Mouse (Mus musculus): ENCODE results near the gene Ripk1. TPM values are rescaled to one million over a fixed set of nuclear protein-coding genes. Genes with fewer than 3 reads are reported as not detected.
A peak's percentile ranks its signal among the peaks of the same experiment; 100 is the strongest.

Gene Ripk1
- polyA plus RNA-seq, 1 experiment from 2014 or later = 4.7 TPM

DNA sequence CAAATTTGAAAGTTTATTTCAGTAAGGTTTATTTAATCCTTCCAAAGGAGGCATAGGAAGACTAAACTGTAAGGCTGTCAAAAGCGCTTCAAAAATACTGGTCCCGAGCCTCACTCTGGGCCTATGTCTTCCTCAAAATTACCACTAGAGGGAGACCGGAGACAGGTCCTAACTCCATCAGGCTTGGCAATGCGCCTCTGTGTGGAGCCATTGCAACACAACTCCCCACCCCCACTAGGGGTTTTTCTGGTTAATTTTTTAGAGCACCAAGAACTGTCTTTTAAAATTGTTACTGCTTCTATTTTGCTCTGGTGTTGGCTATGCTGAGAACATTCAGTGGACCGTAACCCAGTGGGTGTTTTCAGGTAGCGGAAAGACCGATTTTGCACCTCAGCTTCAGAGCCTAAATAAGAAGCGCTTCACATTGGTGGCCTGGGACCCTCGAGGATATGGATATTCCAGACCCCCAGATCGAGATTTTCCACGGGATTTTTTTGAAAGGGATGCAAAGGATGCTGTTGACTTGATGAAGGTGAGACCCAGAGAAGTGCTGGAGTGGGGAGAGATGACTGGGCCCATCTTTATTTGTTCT, 44.4 kb downstream of the Ripk1 start:
- Histone ChIP-seq H3K27ac (replicated peaks; ENCODE audit: low read depth, low read length) (no peak overlapping the region), H3K4me3 (replicated peaks; ENCODE audit: low read depth, low read length) (no peak overlapping the region), H3K36me3 (ENCODE audit: control insufficient read depth, insufficient read depth, low read length) (peaks cover 16% of the 10 kb centered on the region), H3K9me3 (ENCODE audit: control insufficient read depth, low read length) (no peaks in the 10 kb centered on the region), H3K4me1 (ENCODE audit: control insufficient read depth, insufficient read depth, low read length) (no peaks in the 10 kb centered on the region), H3K9ac (replicated peaks; ENCODE audit: low read length) (no peak overlapping the region), H3K4me2 (ENCODE audit: low read length) (no peak overlapping the region), H3K27me3 (ENCODE audit: control insufficient read depth, insufficient read depth, low read length) (no peaks in the 10 kb centered on the region)
- DNase-seq (peak; percentile 93), ATAC-seq (ENCODE audit: low FRiP score, low TSS enrichment) (peak; percentile 92)
- WGBS = 39% methylated on average over 11 of the region's 11 CpGs

GRCm38 (mm10) chr13:34047526-34047925, 45.4 kb downstream of the Ripk1 start:
- H3K4me3 ChIP-seq (replicated peaks; ENCODE audit: low read depth, low read length) = no peak overlapping the region

DNA sequence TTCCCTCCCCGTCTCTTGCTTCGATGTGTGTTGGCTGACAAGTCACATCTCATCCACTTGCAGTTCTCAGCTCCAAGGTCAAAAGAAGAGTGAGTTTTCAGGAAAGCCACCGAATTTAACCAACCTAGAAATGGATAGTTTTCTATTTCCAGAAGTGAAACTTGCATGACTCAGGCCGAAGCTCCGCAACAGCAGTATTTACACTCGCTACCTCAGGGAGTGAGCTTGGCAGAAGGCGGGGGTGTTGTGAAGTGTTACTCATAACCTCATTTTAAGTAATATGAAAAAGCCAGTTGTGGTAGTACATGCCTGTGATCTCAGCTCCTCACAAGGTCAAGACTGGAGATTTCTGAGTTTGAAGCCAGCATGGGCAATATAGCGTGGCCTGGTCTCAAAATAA, 48.3 kb downstream of the Ripk1 start:
- WGBS = 99% methylated on average over 8 of the region's 8 CpGs
- Histone ChIP-seq H3K27me3 (ENCODE audit: control insufficient read depth, insufficient read depth, low read length) (no peaks in the 10 kb centered on the region), H3K36me3 (ENCODE audit: control insufficient read depth, insufficient read depth, low read length) (peaks cover 30% of the 10 kb centered on the region), H3K4me1 (ENCODE audit: control insufficient read depth, insufficient read depth, low read length) (no peaks in the 10 kb centered on the region), H3K9ac (replicated peaks; ENCODE audit: low read length) (no peak overlapping the region), H3K4me2 (ENCODE audit: low read length) (no peak overlapping the region), H3K4me3 (replicated peaks; ENCODE audit: low read depth, low read length) (no peak overlapping the region), H3K9me3 (ENCODE audit: control insufficient read depth, low read length) (no peaks in the 10 kb centered on the region), H3K27ac (replicated peaks; ENCODE audit: low read depth, low read length) (no peak overlapping the region)
- DNase-seq (no peak), ATAC-seq (ENCODE audit: low FRiP score, low TSS enrichment) (no peak)

More at GRCm38 (mm10) chr13:34047526-34047925, 45.4 kb downstream of the Ripk1 start:
- Histone ChIP-seq H3K4me2 (ENCODE audit: low read length) (no peak overlapping the region), H3K36me3 (ENCODE audit: control insufficient read depth, insufficient read depth, low read length) (peaks cover 20% of the 10 kb centered on the region), H3K9me3 (ENCODE audit: control insufficient read depth, low read length) (no peaks in the 10 kb centered on the region), H3K27me3 (ENCODE audit: control insufficient read depth, insufficient read depth, low read length) (no peaks in the 10 kb centered on the region), H3K27ac (replicated peaks; ENCODE audit: low read depth, low read length) (no peak overlapping the region), H3K4me1 (ENCODE audit: control insufficient read depth, insufficient read depth, low read length) (no peaks in the 10 kb centered on the region), H3K9ac (replicated peaks; ENCODE audit: low read length) (no peak overlapping the region)
- 57% methylated on average over 3 of the region's 3 CpGs for WGBS
- DNase-seq = no peak
- no peak for ATAC-seq (ENCODE audit: low FRiP score, low TSS enrichment)

GRCm38 (mm10) chr13:34051692-34052091, 49.5 kb downstream of the Ripk1 start:
- Histone ChIP-seq H3K4me2 (ENCODE audit: low read length) (no peak overlapping the region), H3K27me3 (ENCODE audit: control insufficient read depth, insufficient read depth, low read length) (no peaks in the 10 kb centered on the region), H3K9ac (replicated peaks; ENCODE audit: low read length) (no peak overlapping the region), H3K4me3 (replicated peaks; ENCODE audit: low read depth, low read length) (no peak overlapping the region), H3K4me1 (ENCODE audit: control insufficient read depth, insufficient read depth, low read length) (no peaks in the 10 kb centered on the region), H3K9me3 (ENCODE audit: control insufficient read depth, low read length) (no peaks in the 10 kb centered on the region), H3K36me3 (ENCODE audit: control insufficient read depth, insufficient read depth, low read length) (peaks cover 35% of the 10 kb centered on the region), H3K27ac (replicated peaks; ENCODE audit: low read depth, low read length) (no peak overlapping the region)
- DNase-seq (no peak), ATAC-seq (ENCODE audit: low FRiP score, low TSS enrichment) (no peak)
- WGBS = 97% methylated on average over 3 of the region's 3 CpGs

- Histone ChIP-seq H3K4me1 (ENCODE audit: control insufficient read depth, insufficient read depth, low read length) (no peaks in the 10 kb centered on the region), H3K4me3 (replicated peaks; ENCODE audit: low read depth, low read length) (no peak overlapping the region), H3K4me2 (ENCODE audit: low read length) (no peak overlapping the region), H3K9me3 (ENCODE audit: control insufficient read depth, low read length) (no peaks in the 10 kb centered on the region), H3K9ac (replicated peaks; ENCODE audit: low read length) (no peak overlapping the region), H3K27ac (replicated peaks; ENCODE audit: low read depth, low read length) (no peak overlapping the region), H3K27me3 (ENCODE audit: control insufficient read depth, insufficient read depth, low read length) (no peaks in the 10 kb centered on the region), H3K36me3 (ENCODE audit: control insufficient read depth, insufficient read depth, low read length) (peaks cover 32% of the 10 kb centered on the region)
- no peak for DNase-seq
- 77% methylated on average over 13 of the region's 13 CpGs for WGBS
- no peak for ATAC-seq (ENCODE audit: low FRiP score, low TSS enrichment)
Observed at GRCm38 (mm10) chr13:34053673-34054282, 51.6 kb downstream of the Ripk1 start.

DNA sequence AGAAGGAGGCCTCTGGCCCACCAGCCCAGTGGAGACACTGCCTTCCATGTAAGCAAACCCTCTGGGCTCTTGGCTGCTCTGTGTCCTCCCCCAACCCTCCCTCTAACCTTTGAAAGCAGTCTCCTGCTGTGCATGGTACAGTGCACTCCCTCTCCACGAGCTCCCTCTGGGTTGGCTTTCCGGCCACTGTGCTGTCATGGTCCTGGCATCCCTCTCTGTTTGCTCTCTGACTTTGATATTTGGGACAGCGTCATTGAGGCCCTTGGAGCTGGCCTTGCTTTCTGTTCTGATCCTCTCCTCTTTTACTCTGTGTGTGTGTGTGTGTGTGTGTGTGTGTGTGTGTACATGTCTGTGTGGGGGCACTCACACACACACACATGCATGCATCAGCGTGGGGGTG, 52.2 kb downstream of the Ripk1 start:
- no peak overlapping the region for H3K4me3 ChIP-seq (replicated peaks; ENCODE audit: low read depth, low read length)
- peaks cover 32% of the 10 kb centered on the region for H3K36me3 ChIP-seq (ENCODE audit: control insufficient read depth, insufficient read depth, low read length)
- no peak for DNase-seq
- H3K4me2 ChIP-seq (ENCODE audit: low read length) = no peak overlapping the region
- H3K27me3 ChIP-seq (ENCODE audit: control insufficient read depth, insufficient read depth, low read length) = no peaks in the 10 kb centered on the region
- 61% methylated on average over 4 of the region's 4 CpGs for WGBS
- no peak for ATAC-seq (ENCODE audit: low FRiP score, low TSS enrichment)
- H3K9ac ChIP-seq (replicated peaks; ENCODE audit: low read length) = no peak overlapping the region
- no peaks in the 10 kb centered on the region for H3K4me1 ChIP-seq (ENCODE audit: control insufficient read depth, insufficient read depth, low read length)
- no peaks in the 10 kb centered on the region for H3K9me3 ChIP-seq (ENCODE audit: control insufficient read depth, low read length)
- H3K27ac ChIP-seq (replicated peaks; ENCODE audit: low read depth, low read length) = no peak overlapping the region

- Histone ChIP-seq H3K4me3 (replicated peaks; ENCODE audit: low read depth, low read length) (no peak overlapping the region), H3K27me3 (ENCODE audit: control insufficient read depth, insufficient read depth, low read length) (no peaks in the 10 kb centered on the region), H3K9ac (replicated peaks; ENCODE audit: low read length) (no peak overlapping the region), H3K4me2 (ENCODE audit: low read length) (no peak overlapping the region), H3K9me3 (ENCODE audit: control insufficient read depth, low read length) (no peaks in the 10 kb centered on the region), H3K36me3 (ENCODE audit: control insufficient read depth, insufficient read depth, low read length) (peaks cover 29% of the 10 kb centered on the region), H3K27ac (replicated peaks; ENCODE audit: low read depth, low read length) (no peak overlapping the region), H3K4me1 (ENCODE audit: control insufficient read depth, insufficient read depth, low read length) (no peaks in the 10 kb centered on the region)
- DNase-seq (no peak), ATAC-seq (ENCODE audit: low FRiP score, low TSS enrichment) (no peak)
- 94% methylated on average over 3 of the region's 3 CpGs for WGBS
Observed at GRCm38 (mm10) chr13:34054983-34055382, 52.8 kb downstream of the Ripk1 start.

DNA sequence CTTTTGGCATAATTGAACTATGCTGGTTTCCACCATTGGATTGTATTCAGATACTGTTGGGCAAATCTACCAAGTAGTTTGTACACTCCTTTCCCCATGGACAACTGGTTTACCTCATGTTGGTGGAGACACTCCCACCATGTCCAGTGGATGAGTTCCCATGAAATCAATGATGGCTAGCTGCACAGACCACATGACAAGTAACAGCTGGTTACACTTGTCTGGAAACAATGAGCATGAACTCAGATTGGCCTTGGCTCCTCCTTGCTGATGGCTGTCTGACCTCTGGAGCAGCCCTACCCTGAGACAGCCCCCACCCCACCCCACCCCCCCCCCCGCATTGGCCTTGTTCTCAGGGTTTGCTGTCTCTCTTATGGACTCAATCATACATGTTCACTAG, 55.1 kb downstream of the Ripk1 start:
- DNase-seq (no peak), ATAC-seq (ENCODE audit: low FRiP score, low TSS enrichment) (no peak)
- no peaks in the 10 kb centered on the region for H3K9me3 ChIP-seq (ENCODE audit: control insufficient read depth, low read length)
- H3K4me3 ChIP-seq (replicated peaks; ENCODE audit: low read depth, low read length) = no peak overlapping the region
- H3K4me2 ChIP-seq (ENCODE audit: low read length) = no peak overlapping the region
- WGBS = 95% methylated on average over 1 of the region's 1 CpGs
- H3K4me1 ChIP-seq (ENCODE audit: control insufficient read depth, insufficient read depth, low read length) = no peaks in the 10 kb centered on the region
- no peaks in the 10 kb centered on the region for H3K27me3 ChIP-seq (ENCODE audit: control insufficient read depth, insufficient read depth, low read length)
- no peak overlapping the region for H3K9ac ChIP-seq (replicated peaks; ENCODE audit: low read length)
- H3K27ac ChIP-seq (replicated peaks; ENCODE audit: low read depth, low read length) = no peak overlapping the region
- peaks cover 17% of the 10 kb centered on the region for H3K36me3 ChIP-seq (ENCODE audit: control insufficient read depth, insufficient read depth, low read length)

DNA sequence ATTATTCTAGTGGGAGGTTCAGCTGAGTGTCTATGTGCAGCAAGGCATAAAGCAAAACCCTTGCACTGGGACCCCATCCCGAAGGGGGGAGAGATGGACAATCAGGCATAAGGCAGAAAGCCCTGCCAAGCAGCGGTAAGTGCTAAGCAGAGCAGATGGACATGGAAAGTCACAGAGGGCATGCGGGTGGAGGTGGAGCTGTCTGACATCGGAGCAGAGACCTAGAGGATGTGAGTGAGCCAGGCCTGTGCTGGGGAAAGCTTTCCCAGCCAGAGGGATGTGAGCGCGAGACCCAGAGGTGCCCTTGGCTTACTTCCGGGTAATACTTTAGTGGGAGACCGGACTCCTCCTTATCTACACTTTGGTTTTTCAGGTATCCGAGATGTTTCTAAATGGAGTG, 57.9 kb downstream of the Ripk1 start:
- Histone ChIP-seq H3K9ac (replicated peaks; ENCODE audit: low read length) (no peak overlapping the region), H3K4me2 (ENCODE audit: low read length) (no peak overlapping the region), H3K36me3 (ENCODE audit: control insufficient read depth, insufficient read depth, low read length) (peaks cover 18% of the 10 kb centered on the region), H3K4me1 (ENCODE audit: control insufficient read depth, insufficient read depth, low read length) (no peaks in the 10 kb centered on the region), H3K4me3 (replicated peaks; ENCODE audit: low read depth, low read length) (no peak overlapping the region), H3K27ac (replicated peaks; ENCODE audit: low read depth, low read length) (no peak overlapping the region), H3K9me3 (ENCODE audit: control insufficient read depth, low read length) (no peaks in the 10 kb centered on the region), H3K27me3 (ENCODE audit: control insufficient read depth, insufficient read depth, low read length) (no peaks in the 10 kb centered on the region)
- ATAC-seq (ENCODE audit: low FRiP score, low TSS enrichment) = no peak
- 89% methylated on average over 9 of the region's 9 CpGs for WGBS
- DNase-seq = no peak

All from midbrain, embryonic 14.5 days (tissue).